Mouse (Mus musculus): ENCODE data around the gene Gm9833.
"Not testable (repeated sequence)": the region's sequence is repeated elsewhere in the genome, so short reads cannot be mapped to it uniquely, and the experiment has no call there.

Gm9833 gene

GRCm38 (mm10) chr3:10087994-10088393, at the start of gene Gm9833:
Gene Gm9833 (plus strand): TSS chr3:10088110.
- not testable (repeated sequence) for DNase-seq

GRCm38 (mm10) chr3:10070070-10070469, 17.8 kb upstream of the Gm9833 start:
- DNase-seq: no peak

DNA sequence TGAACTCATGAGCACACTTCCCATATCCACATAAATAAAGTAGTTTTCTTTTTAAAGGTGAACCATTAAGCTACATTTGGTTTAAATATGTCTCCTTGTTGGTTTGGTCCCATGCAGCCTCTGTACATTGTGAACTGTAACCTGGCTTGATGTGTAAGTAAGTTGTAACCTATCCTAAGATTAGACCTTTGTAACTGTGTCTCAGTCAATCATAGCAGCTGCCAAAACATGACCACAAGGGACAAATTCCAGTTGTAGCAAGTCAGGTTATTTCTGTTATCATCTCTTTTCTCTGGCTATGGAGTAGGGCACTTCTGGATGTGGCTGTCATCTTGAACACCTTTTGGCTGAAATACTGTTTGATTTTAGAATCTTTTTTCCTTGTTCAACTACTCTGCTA, 12.1 kb upstream of the Gm9833 start:
- DNase-seq: no peak

- no peak for DNase-seq
Observed at GRCm38 (mm10) chr3:10077096-10077841, 10.6 kb upstream of the Gm9833 start.

DNA sequence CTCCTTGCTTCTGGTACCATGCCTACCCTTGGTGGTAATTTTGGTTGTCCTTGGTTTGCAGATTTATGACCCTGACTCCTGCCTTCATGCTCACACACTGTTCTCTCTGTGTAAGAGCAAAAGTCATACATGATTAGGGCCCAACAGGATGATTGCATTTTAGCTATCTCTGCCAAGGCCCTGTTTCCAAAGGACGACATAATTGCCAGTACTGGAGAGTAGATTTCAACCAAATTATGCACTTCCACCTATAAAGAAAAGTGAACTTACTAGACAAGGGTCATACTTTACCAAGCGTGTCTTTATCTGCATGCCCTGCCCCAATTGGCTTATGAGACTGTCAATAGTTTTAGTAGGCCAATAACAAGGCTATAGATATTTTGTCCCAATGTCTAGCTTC, 9.8 kb upstream of the Gm9833 start:
- no peak for DNase-seq

DNA sequence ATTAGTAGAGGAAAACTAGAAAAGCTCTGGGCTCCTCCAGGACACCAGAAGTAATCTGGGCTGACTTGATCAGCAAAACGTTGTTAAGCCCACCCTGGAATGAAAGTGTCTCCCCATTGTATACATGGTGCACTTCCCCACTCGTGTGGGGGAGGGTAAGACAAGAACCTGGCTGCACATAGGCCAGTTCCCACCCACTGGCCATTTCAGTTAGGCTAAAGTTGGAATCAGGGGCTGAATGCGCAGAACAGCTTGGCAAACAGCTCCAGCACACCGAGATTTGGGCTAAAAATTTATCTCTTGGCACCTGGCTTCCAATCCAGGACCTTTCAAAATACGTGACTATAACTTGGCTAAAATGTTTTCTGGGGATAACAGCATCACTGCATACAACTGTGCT, 6.6 kb upstream of the Gm9833 start:
- no peak for DNase-seq

GRCm38 (mm10) chr3:10081911-10082541, 5.9 kb upstream of the Gm9833 start:
- peak; percentile 23 for DNase-seq

DNA sequence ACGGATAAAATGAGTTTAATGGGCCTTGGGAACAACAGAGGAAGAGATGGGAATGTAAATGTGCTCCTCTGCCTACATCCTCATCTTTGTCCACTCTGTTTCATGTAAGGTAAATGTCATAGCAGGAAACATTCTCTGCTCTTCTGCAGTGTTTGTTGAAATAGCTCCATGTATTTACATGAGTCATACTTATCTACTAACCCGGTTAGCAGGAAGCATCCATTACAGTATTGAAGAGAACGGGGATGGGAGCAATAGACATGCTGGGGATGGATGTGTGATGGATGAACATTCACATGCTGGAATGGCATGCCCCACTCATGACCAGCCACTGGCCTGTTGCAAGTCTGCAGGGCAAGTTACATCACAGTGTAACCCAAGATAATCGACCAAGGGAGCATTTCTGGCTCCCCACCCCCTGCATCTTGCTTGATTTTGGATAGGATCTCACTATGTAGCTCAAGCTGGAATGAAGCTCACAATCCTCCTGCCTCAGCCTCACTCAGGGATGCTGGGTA, 5.3 kb upstream of the Gm9833 start:
- DNase-seq: no peak

- DNase-seq: no peak
Observed at GRCm38 (mm10) chr3:10084102-10084501, 3.8 kb upstream of the Gm9833 start.

GRCm38 (mm10) chr3:10085396-10086119, 2.4 kb upstream of the Gm9833 start:
- no peak for DNase-seq

DNA sequence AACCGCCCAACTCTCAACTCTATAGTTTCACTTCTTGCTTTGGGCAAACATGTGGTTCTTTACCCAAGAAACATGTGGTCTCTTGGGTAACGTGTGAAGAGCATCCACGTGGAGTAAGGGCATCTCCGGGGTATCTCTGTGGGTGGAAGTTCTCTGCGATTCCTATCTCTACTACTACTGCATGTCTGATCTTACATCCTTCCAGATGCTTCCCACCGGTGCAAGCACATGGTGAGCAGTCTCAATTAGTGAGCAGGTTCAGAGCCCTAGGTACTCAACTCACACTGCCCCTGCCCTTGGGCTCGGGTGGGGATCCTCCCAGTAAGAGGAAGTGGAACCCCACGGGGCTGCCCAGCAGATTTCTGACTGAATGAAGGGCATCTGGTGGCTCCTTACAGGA, 399 bp upstream of the Gm9833 start:
- no peak for DNase-seq

- DNase-seq: no peak
Observed at GRCm38 (mm10) chr3:10091616-10092140, 3.8 kb downstream of the Gm9833 start.

DNA sequence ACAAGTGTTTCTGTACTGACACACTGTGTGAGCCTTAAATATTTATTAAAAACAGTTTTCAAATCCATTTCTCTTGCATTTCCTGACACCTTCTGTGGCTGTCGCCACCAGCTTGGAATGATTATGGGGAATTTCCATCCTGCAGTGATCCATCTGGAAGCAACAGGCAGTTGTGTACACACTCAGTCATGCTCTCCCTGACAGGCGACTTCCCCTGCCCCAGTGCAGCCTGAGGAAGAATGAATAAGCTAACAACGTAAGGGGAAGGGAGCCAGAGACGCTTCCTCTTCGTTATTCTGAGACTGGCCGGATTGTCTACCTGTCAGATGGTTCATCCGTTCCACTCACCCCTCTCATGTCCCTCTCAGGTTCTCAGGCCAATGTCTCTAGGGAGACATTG, 4.6 kb downstream of the Gm9833 start:
- no peak for DNase-seq

DNA sequence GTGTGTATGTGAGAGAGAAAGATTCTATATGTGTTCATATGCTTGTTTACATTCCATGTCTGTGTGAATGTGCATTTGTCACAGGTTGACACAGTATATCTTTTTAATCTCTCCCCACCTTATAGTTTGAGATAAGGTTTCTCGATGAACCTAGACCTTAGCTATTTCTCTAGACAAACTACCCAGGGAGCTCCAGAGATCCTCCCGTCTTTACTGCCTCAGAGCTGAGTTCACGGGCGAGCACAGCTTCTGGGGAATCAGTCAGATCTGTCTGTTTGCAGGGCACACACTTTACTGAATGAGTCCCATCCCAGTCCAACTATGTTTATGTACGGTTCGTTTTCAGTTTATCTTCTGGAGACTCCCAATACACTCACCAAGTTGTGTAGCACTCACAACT, 5.0 kb downstream of the Gm9833 start:
- no peak for DNase-seq

DNA sequence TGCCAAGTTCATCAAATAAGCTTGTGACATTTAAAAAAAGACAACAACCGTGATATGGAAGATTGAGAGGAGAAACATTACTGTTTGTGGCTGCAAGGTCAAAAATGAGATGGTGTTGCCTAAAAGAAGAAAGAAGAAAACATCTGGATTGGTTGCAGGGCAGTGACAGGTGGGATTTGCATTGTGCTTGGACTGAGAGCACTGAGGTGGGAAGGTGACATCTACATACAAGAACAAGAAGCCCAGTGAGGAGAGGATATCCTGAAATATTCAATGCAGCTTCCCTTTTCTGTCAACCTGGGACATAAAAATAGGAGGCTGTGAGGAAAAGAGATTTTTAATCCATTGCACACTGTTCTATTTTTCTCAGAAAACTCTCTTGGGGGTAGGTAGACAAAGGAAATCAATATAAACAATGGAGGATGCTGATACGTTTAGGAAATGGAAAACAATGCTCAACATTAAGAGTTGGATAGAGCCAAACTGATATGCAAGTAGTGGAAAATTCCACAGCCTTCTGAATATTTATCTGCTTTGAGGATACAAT, 7.2 kb downstream of the Gm9833 start:
- no peak for DNase-seq

DNA sequence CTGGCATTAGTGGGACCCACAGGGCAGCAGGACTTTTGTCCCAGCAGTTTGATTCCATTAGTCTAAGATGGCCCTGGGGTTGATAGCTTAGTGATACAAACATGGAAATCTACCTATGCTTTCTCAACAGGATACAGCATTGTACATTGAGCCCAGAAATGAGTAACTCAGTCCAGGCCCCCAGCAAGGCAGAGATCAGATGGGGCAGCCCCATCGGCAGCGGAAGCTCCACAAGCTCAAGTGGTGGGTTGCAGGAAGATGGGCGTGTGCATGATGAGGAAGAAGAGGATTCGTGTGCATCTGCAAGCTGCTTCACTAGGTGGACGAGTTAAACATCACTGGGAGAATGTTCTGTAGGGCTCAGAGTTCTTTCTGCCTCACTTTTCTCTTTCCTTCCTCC, 11.8 kb downstream of the Gm9833 start:
- no peak for DNase-seq

DNA sequence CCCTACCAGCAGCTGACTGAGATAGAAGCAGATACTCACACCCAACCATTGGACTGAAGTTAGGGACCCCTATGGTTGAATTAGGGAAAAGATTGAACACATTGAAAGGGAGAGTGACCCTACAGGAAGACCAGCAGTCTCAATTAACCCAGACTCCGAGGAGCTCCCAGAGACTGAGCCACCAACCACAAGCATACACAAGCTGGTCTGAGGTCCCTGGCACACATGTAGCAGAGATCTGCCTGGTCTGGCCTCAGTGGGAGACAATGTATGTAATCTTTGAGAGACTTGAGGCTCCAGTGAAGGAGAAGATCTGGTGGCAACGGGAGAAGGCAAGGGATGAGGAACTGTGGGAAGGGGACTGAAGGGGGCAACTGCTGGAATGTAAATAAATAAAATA, 23.7 kb downstream of the Gm9833 start:
- DNase-seq: no peak

DNA sequence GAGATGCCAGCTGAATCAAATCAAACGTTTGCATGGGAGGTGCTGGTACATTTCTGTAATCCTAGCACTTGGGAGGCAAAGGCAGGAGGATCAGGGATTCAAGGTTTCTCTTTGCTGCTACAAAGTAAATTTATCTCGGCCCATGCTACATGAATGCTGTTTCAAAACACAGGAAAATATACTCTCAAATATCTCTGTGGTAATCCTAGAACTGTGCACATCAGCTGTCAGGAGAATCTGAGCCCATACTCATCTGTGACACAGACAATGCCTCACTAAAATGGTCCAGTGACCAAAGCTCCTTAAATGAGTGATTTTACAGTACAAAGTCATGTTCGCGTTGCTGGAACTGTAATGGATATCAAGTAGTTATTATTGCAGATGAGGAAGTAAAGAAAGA, 24.3 kb downstream of the Gm9833 start:
- DNase-seq: no peak

DNA sequence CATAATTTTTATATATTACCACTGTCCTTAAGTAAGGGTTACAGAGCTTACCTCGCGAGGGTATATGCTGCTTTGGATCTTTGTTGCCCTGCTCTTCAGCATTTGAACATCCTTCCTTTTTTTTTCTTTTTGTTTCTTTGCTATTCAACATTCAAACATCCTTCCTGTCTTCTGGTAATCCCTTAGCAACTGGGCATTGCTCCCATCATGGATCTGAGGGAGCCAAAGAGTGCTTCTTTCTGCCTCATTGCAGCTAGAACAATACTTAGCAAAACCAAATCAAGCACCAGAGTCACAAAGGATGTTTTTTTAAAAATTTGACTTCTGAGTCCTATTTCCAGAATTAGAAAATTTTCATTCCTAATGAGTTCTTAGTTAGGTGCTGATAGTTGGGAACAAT, 24.8 kb downstream of the Gm9833 start:
- DNase-seq: no peak

- DNase-seq: no peak
Observed at GRCm38 (mm10) chr3:10116531-10116930, 28.6 kb downstream of the Gm9833 start.

GRCm38 (mm10) chr3:10121232-10121631, 33.3 kb downstream of the Gm9833 start:
- no peak for DNase-seq

GRCm38 (mm10) chr3:10121956-10122739, 34.2 kb downstream of the Gm9833 start:
- no peak for DNase-seq
